Mouse (Mus musculus) spleen, adult 12 weeks (tissue): Measurements from ENCODE around the gene Ttc27.

ENCODE experiments used
- DNase-seq: peaks from one replicate; pipeline ENCODE4 v3.0.0; 2022; ENCODE audit warnings: low spot score

Ttc27 gene

GRCm38 (mm10) chr17:74887039-74887438, 169.5 kb downstream of the Ttc27 start:
- no peak for DNase-seq

GRCm38 (mm10) chr17:74888836-74889534, 171.5 kb downstream of the Ttc27 start:
- no peak for DNase-seq

GRCm38 (mm10) chr17:74889535-74890117, 172.1 kb downstream of the Ttc27 start:
- DNase-seq, result no peak

- no peak for DNase-seq
These were observed 184.9 kb downstream of the Ttc27 start for GRCm38 (mm10) chr17:74902453-74902852.

- DNase-seq, result no peak
These were observed 186.1 kb downstream of the Ttc27 start for GRCm38 (mm10) chr17:74903411-74904331.

GRCm38 (mm10) chr17:74904332-74904687, 186.8 kb downstream of the Ttc27 start:
- no peak for DNase-seq

DNA sequence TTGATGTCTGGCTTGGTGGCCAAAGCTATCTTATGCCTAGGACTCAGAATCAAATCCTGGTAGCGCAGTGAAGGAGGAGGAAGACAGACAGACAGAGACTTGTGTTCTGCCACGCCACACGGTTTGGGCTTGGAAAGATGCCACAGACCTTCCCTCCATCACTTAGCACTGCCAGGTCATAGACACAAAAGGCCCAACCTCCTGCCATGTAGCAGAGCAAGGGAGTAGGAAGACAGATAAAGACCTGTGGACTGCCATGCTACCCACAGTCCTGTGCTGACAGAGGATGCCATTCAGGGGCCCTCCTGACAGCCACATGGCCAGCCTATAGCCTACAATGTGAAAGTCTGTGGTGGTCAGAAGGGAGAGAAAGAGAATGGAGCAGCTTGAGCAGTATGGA, 187.4 kb downstream of the Ttc27 start:
- no peak for DNase-seq

GRCm38 (mm10) chr17:74912995-74913394, 195.5 kb downstream of the Ttc27 start:
- DNase-seq, result no peak
